Mouse (Mus musculus): Measurements from ENCODE around the gene Tmc6. TPM values are rescaled to one million over a fixed set of nuclear protein-coding genes. Genes with fewer than 3 reads are reported as not detected.

Tmc6 gene
- polyA plus RNA-seq, 1 experiment from 2014 or later = 7.5 TPM

- Histone ChIP-seq H3K9ac (replicated peaks) (no peak overlapping the region), H3K4me2 (peak overlapping the region; percentile 59), H3K4me3 (replicated peaks) (0 out of 2 replicates have a peak overlapping the region, but pooled peaks have one; percentile 27), H3K4me1 (peaks cover 44% of the 10 kb centered on the region), H3K36me3 (no peaks in the 10 kb centered on the region), H3K27ac (replicated peaks) (peak overlapping the region; percentile 51), H3K9me3 (replicated peaks) (no peaks in the 10 kb centered on the region), H3K27me3 (replicated peaks) (peaks cover 31% of the 10 kb centered on the region)
- 54% methylated on average over 12 of the region's 12 CpGs for WGBS
- no peak for ATAC-seq (ENCODE audit: low FRiP score)
These were observed 3.1 kb downstream of the Tmc6 start for GRCm38 (mm10) chr11:117778851-117779433.

- Histone ChIP-seq H3K4me1 (peaks cover 39% of the 10 kb centered on the region), H3K36me3 (no peaks in the 10 kb centered on the region), H3K4me3 (replicated peaks) (no peak overlapping the region), H3K27ac (replicated peaks) (no peak overlapping the region), H3K4me2 (no peak overlapping the region), H3K9ac (replicated peaks) (no peak overlapping the region), H3K27me3 (replicated peaks) (peaks cover 27% of the 10 kb centered on the region), H3K9me3 (replicated peaks) (no peaks in the 10 kb centered on the region)
- no peak for ATAC-seq (ENCODE audit: low FRiP score)
- 94% methylated on average over 11 of the region's 11 CpGs for WGBS
These were observed 4.0 kb downstream of the Tmc6 start for GRCm38 (mm10) chr11:117778031-117778430.

- Histone ChIP-seq H3K4me2 (no peak overlapping the region), H3K36me3 (no peaks in the 10 kb centered on the region), H3K4me3 (replicated peaks) (no peak overlapping the region), H3K9ac (replicated peaks) (no peak overlapping the region), H3K4me1 (peaks cover 35% of the 10 kb centered on the region), H3K27ac (replicated peaks) (no peak overlapping the region), H3K9me3 (replicated peaks) (no peaks in the 10 kb centered on the region), H3K27me3 (replicated peaks) (peaks cover 24% of the 10 kb centered on the region)
- no peak for ATAC-seq (ENCODE audit: low FRiP score)
- 79% methylated on average over 5 of the region's 5 CpGs for WGBS
These were observed 4.9 kb downstream of the Tmc6 start for GRCm38 (mm10) chr11:117777111-117777510.

GRCm38 (mm10) chr11:117776085-117776792, 5.8 kb downstream of the Tmc6 start:
- no peak for ATAC-seq (ENCODE audit: low FRiP score)
- no peak overlapping the region for H3K4me3 ChIP-seq (replicated peaks)
- peaks cover 28% of the 10 kb centered on the region for H3K4me1 ChIP-seq
- H3K27me3 ChIP-seq (replicated peaks) = peaks cover 15% of the 10 kb centered on the region
- WGBS = 85% methylated on average over 14 of the region's 14 CpGs
- no peak overlapping the region for H3K9ac ChIP-seq (replicated peaks)
- no peaks in the 10 kb centered on the region for H3K36me3 ChIP-seq
- no peaks in the 10 kb centered on the region for H3K9me3 ChIP-seq (replicated peaks)
- no peak overlapping the region for H3K4me2 ChIP-seq
- H3K27ac ChIP-seq (replicated peaks) = no peak overlapping the region

- Histone ChIP-seq H3K36me3 (no peaks in the 10 kb centered on the region), H3K9ac (replicated peaks) (no peak overlapping the region), H3K27me3 (replicated peaks) (peaks cover 8% of the 10 kb centered on the region), H3K9me3 (replicated peaks) (no peaks in the 10 kb centered on the region), H3K4me2 (no peak overlapping the region), H3K4me1 (peaks cover 21% of the 10 kb centered on the region), H3K4me3 (replicated peaks) (no peak overlapping the region), H3K27ac (replicated peaks) (no peak overlapping the region)
- ATAC-seq (ENCODE audit: low FRiP score) = no peak
- 91% methylated on average over 13 of the region's 13 CpGs for WGBS
These were observed 6.5 kb downstream of the Tmc6 start for GRCm38 (mm10) chr11:117775540-117775939.

GRCm38 (mm10) chr11:117774925-117775324, 7.1 kb downstream of the Tmc6 start:
- no peak for ATAC-seq (ENCODE audit: low FRiP score)
- Histone ChIP-seq H3K36me3 (no peaks in the 10 kb centered on the region), H3K4me3 (replicated peaks) (no peak overlapping the region), H3K9ac (replicated peaks) (no peak overlapping the region), H3K27me3 (replicated peaks) (0 out of 2 replicates have a peak, but pooled peaks cover 3% of the 10 kb centered on the region), H3K9me3 (replicated peaks) (no peaks in the 10 kb centered on the region), H3K27ac (replicated peaks) (no peak overlapping the region), H3K4me1 (peaks cover 18% of the 10 kb centered on the region), H3K4me2 (no peak overlapping the region)
- WGBS = 96% methylated on average over 10 of the region's 10 CpGs

GRCm38 (mm10) chr11:117772352-117772751, 9.6 kb downstream of the Tmc6 start:
- WGBS = 95% methylated on average over 7 of the region's 7 CpGs

GRCm38 (mm10) chr11:117770407-117770806, 11.6 kb downstream of the Tmc6 start:
- H3K36me3 ChIP-seq = peaks cover 1% of the 10 kb centered on the region; the same call in 1 of the 2 replicates
- 0 out of 2 replicates have a peak overlapping the region, but pooled peaks have one; percentile 15 for H3K27ac ChIP-seq (replicated peaks)
- no peak overlapping the region for H3K9ac ChIP-seq (replicated peaks)
- H3K9me3 ChIP-seq (replicated peaks) = no peaks in the 10 kb centered on the region
- 66% methylated on average over 10 of the region's 10 CpGs for WGBS
- peak; percentile 43; the same call in 1 of the 2 replicates for ATAC-seq (ENCODE audit: low FRiP score)
- H3K27me3 ChIP-seq (replicated peaks) = no peaks in the 10 kb centered on the region
- peaks cover 14% of the 10 kb centered on the region; the same call in 1 of the 2 replicates for H3K4me1 ChIP-seq
- H3K4me2 ChIP-seq = no peak overlapping the region
- no peak overlapping the region for H3K4me3 ChIP-seq (replicated peaks)

More at GRCm38 (mm10) chr11:117772352-117772751, 9.6 kb downstream of the Tmc6 start:
- Histone ChIP-seq H3K27me3 (replicated peaks) (no peaks in the 10 kb centered on the region), H3K36me3 (no peaks in the 10 kb centered on the region), H3K4me3 (replicated peaks) (no peak overlapping the region), H3K9ac (replicated peaks) (no peak overlapping the region), H3K4me2 (no peak overlapping the region), H3K9me3 (replicated peaks) (no peaks in the 10 kb centered on the region), H3K27ac (replicated peaks) (no peak overlapping the region), H3K4me1 (peaks cover 14% of the 10 kb centered on the region; the same call in 1 of the 2 replicates)
- no peak for ATAC-seq (ENCODE audit: low FRiP score)

GRCm38 (mm10) chr11:117769683-117770047, 12.3 kb downstream of the Tmc6 start:
- H3K4me3 ChIP-seq (replicated peaks) = no peak overlapping the region
- H3K36me3 ChIP-seq = peaks cover 8% of the 10 kb centered on the region
- no peaks in the 10 kb centered on the region for H3K9me3 ChIP-seq (replicated peaks)
- no peaks in the 10 kb centered on the region for H3K27me3 ChIP-seq (replicated peaks)
- no peak overlapping the region for H3K9ac ChIP-seq (replicated peaks)
- peak overlapping the region; percentile 20 for H3K27ac ChIP-seq (replicated peaks)
- no peak overlapping the region for H3K4me2 ChIP-seq
- WGBS = 37% methylated on average over 7 of the region's 7 CpGs
- peaks cover 14% of the 10 kb centered on the region; the same call in 1 of the 2 replicates for H3K4me1 ChIP-seq
- peak; percentile 15; the same call in 1 of the 2 replicates for ATAC-seq (ENCODE audit: low FRiP score)

GRCm38 (mm10) chr11:117768725-117769682, 13.0 kb downstream of the Tmc6 start:
- no peak for ATAC-seq (ENCODE audit: low FRiP score)
- peaks cover 14% of the 10 kb centered on the region; the same call in 1 of the 2 replicates for H3K4me1 ChIP-seq
- peak overlapping the region; percentile 20 for H3K27ac ChIP-seq (replicated peaks)
- H3K4me2 ChIP-seq = no peak overlapping the region
- H3K36me3 ChIP-seq = peaks cover 15% of the 10 kb centered on the region
- 71% methylated on average over 20 of the region's 20 CpGs for WGBS
- H3K4me3 ChIP-seq (replicated peaks) = no peak overlapping the region
- H3K27me3 ChIP-seq (replicated peaks) = no peaks in the 10 kb centered on the region
- H3K9me3 ChIP-seq (replicated peaks) = no peaks in the 10 kb centered on the region
- H3K9ac ChIP-seq (replicated peaks) = no peak overlapping the region

GRCm38 (mm10) chr11:117766275-117766674, 15.7 kb downstream of the Tmc6 start:
- 91% methylated on average over 3 of the region's 3 CpGs for WGBS

More at GRCm38 (mm10) chr11:117766275-117766674, 15.7 kb downstream of the Tmc6 start:
- peaks cover 14% of the 10 kb centered on the region; the same call in 1 of the 2 replicates for H3K4me1 ChIP-seq
- no peaks in the 10 kb centered on the region for H3K27me3 ChIP-seq (replicated peaks)
- H3K9me3 ChIP-seq (replicated peaks) = no peaks in the 10 kb centered on the region
- no peak overlapping the region; the same call in 1 of the 2 replicates for H3K27ac ChIP-seq (replicated peaks)
- H3K4me3 ChIP-seq (replicated peaks) = no peak overlapping the region
- H3K4me2 ChIP-seq = no peak overlapping the region
- peaks cover 33% of the 10 kb centered on the region for H3K36me3 ChIP-seq
- no peak for ATAC-seq (ENCODE audit: low FRiP score)
- H3K9ac ChIP-seq (replicated peaks) = no peak overlapping the region
